Mouse (Mus musculus) heart, embryonic 11.5 days (tissue): ENCODE results near the gene Calm2. TPM values are rescaled to one million over a fixed set of nuclear protein-coding genes. Genes with fewer than 3 reads are reported as not detected.
A peak's percentile ranks its signal among the peaks of the same experiment; 100 is the strongest.

ENCODE experiments used
- ATAC-seq: fragments of 200-750 bp; cut with Nextera tagmentation; replicated peaks from 2 replicates; pipeline ENCODE4 v1.8.0; 2017; ENCODE audit warnings: moderate library complexity; ENCODE audit not compliant: insufficient number of reproducible peaks, low FRiP score, low TSS enrichment
- H3K27ac ChIP-seq: fragments of 300-500 bp; sonication (generic); 2 replicates; pipeline ENCODE4 v1.5.1; 2014; ENCODE audit warnings: mild to moderate bottlenecking, low read depth, low read length
- H3K27me3 ChIP-seq: fragments of 300-500 bp; sonication (generic); 2 replicates; pipeline ENCODE4 v1.6.1; 2014; ENCODE audit warnings: mild to moderate bottlenecking, low read length, mixed read lengths; ENCODE audit not compliant: control insufficient read depth, insufficient read depth
- H3K36me3 ChIP-seq: fragments of 300-500 bp; sonication (generic); 2 replicates; pipeline ENCODE4 v1.6.1; 2014; ENCODE audit warnings: mild to moderate bottlenecking, low read length, moderate library complexity, mixed read lengths; ENCODE audit not compliant: control insufficient read depth, insufficient read depth
- H3K4me1 ChIP-seq: fragments of 300-500 bp; sonication (generic); 2 replicates; pipeline ENCODE4 v1.6.1; 2014; ENCODE audit warnings: low read length; ENCODE audit not compliant: control insufficient read depth, insufficient read depth
- H3K4me2 ChIP-seq: fragments of 300-500 bp; sonication (generic); 2 replicates; pipeline ENCODE4 v1.6.1; 2014; ENCODE audit warnings: mild to moderate bottlenecking, moderate library complexity
- H3K4me3 ChIP-seq: fragments of 300-500 bp; sonication (generic); 2 replicates; pipeline ENCODE4 v1.5.1; 2014; ENCODE audit warnings: low read depth, low read length
- H3K9ac ChIP-seq: fragments of 300-500 bp; sonication (generic); 2 replicates; pipeline ENCODE4 v1.6.1; 2014; ENCODE audit warnings: mild to moderate bottlenecking, low read depth, low read length, moderate library complexity
- H3K9me3 ChIP-seq: fragments of 300-500 bp; sonication (generic); replicated peaks from 2 replicates; pipeline ENCODE4 v1.6.1; 2016; ENCODE audit warnings: low read length; ENCODE audit not compliant: control insufficient read depth
- WGBS: fragments of 180-500 bp; shearing (Covaris S2); extraction: QIAGEN DNeasy Blood & Tissue Kit; methylation state at CpG from one replicate; pipeline ENCODE4 v1.1.7; 2014; ENCODE audit not compliant: insufficient replicate concordance; 5-methylcytosine and 5-hydroxymethylcytosine counted together
- polyA plus RNA-seq: library from polyadenylated mRNA; unstranded; fragments of >200 nt; fragmentation: Nextera tagmentation; extraction: Ambion mirVana; gene quantifications from 2 replicates; pipeline ENCODE4 v1.2.1, GENCODE M21; 2014

The Calm2 gene
- 724 and 789 TPM in 2 replicates for polyA plus RNA-seq

- Histone ChIP-seq H3K4me2 (peak within 1 kb of the TSS; percentile 84), H3K4me1 (peaks cover 20% of the 10 kb centered on the region), H3K36me3 (no peaks in the 10 kb centered on the region), H3K9ac (peak within 1 kb of the TSS; percentile 86), H3K9me3 (no peaks in the 10 kb centered on the region), H3K4me3 (peak within 1 kb of the TSS; percentile 65), H3K27ac (peak within 1 kb of the TSS; percentile 90), H3K27me3 (no peaks in the 10 kb centered on the region)
- under 1% methylated on average over 69 of the region's 69 CpGs for WGBS
- peak; percentile 90 for ATAC-seq
Observed at GRCm38 (mm10) chr17:87446767-87447611, at the start of gene Calm2. Calm2 (minus strand) TSS chr17:87446935.

GRCm38 (mm10) chr17:87495504-87495903 is 48.8 kb upstream of the Calm2 start:
- no peaks in the 10 kb centered on the region for H3K36me3 ChIP-seq
- WGBS, result 85% methylated on average over 4 of the region's 4 CpGs
- H3K4me1 ChIP-seq, result no peaks in the 10 kb centered on the region
- no peak overlapping the region for H3K4me3 ChIP-seq
- H3K9ac ChIP-seq, result no peak overlapping the region
- H3K9me3 ChIP-seq, result no peaks in the 10 kb centered on the region
- ATAC-seq, result no peak
- H3K27me3 ChIP-seq, result no peaks in the 10 kb centered on the region
- H3K4me2 ChIP-seq, result no peak overlapping the region
- no peak overlapping the region for H3K27ac ChIP-seq

- Histone ChIP-seq H3K27me3 (no peaks in the 10 kb centered on the region), H3K27ac (no peak overlapping the region)
- 85% methylated on average over 4 of the region's 4 CpGs for WGBS
Observed at GRCm38 (mm10) chr17:87494310-87494709, 47.6 kb upstream of the Calm2 start.

GRCm38 (mm10) chr17:87492286-87492685 is 45.6 kb upstream of the Calm2 start:
- no peak for ATAC-seq
- no peak overlapping the region for H3K9ac ChIP-seq
- no peaks in the 10 kb centered on the region for H3K4me1 ChIP-seq
- H3K4me2 ChIP-seq, result no peak overlapping the region
- no peaks in the 10 kb centered on the region for H3K27me3 ChIP-seq
- H3K36me3 ChIP-seq, result no peaks in the 10 kb centered on the region
- H3K27ac ChIP-seq, result no peak overlapping the region
- H3K9me3 ChIP-seq, result no peaks in the 10 kb centered on the region
- 61% methylated on average over 4 of the region's 4 CpGs for WGBS
- no peak overlapping the region for H3K4me3 ChIP-seq

More at GRCm38 (mm10) chr17:87494310-87494709, 47.6 kb upstream of the Calm2 start:
- Histone ChIP-seq H3K9ac (no peak overlapping the region), H3K9me3 (no peaks in the 10 kb centered on the region), H3K36me3 (no peaks in the 10 kb centered on the region), H3K4me1 (no peaks in the 10 kb centered on the region), H3K4me2 (no peak overlapping the region), H3K4me3 (no peak overlapping the region)
- no peak for ATAC-seq

GRCm38 (mm10) chr17:87490295-87490694 is 43.6 kb upstream of the Calm2 start:
- Histone ChIP-seq H3K27me3 (no peaks in the 10 kb centered on the region), H3K9ac (no peak overlapping the region), H3K9me3 (no peaks in the 10 kb centered on the region), H3K27ac (no peak overlapping the region), H3K36me3 (no peaks in the 10 kb centered on the region), H3K4me1 (no peaks in the 10 kb centered on the region), H3K4me2 (no peak overlapping the region), H3K4me3 (no peak overlapping the region)
- 26% methylated on average over 6 of the region's 6 CpGs for WGBS
- ATAC-seq, result no peak

GRCm38 (mm10) chr17:87485751-87486150 is 39.0 kb upstream of the Calm2 start:
- H3K9me3 ChIP-seq, result no peaks in the 10 kb centered on the region
- no peaks in the 10 kb centered on the region for H3K36me3 ChIP-seq
- no peak overlapping the region for H3K4me2 ChIP-seq
- 88% methylated on average over 5 of the region's 5 CpGs for WGBS
- H3K27me3 ChIP-seq, result no peaks in the 10 kb centered on the region
- no peak overlapping the region for H3K27ac ChIP-seq
- H3K4me3 ChIP-seq, result no peak overlapping the region
- no peaks in the 10 kb centered on the region for H3K4me1 ChIP-seq
- no peak for ATAC-seq
- no peak overlapping the region for H3K9ac ChIP-seq

- Histone ChIP-seq H3K36me3 (no peaks in the 10 kb centered on the region), H3K9ac (no peak overlapping the region), H3K9me3 (no peaks in the 10 kb centered on the region), H3K4me2 (no peak overlapping the region), H3K4me1 (no peaks in the 10 kb centered on the region; the same call in 1 of the 2 replicates), H3K27me3 (no peaks in the 10 kb centered on the region), H3K4me3 (no peak overlapping the region), H3K27ac (no peak overlapping the region)
- WGBS, result 52% methylated on average over 3 of the region's 3 CpGs
- ATAC-seq, result no peak
Observed at GRCm38 (mm10) chr17:87482867-87483266, 36.1 kb upstream of the Calm2 start.

GRCm38 (mm10) chr17:87478569-87478968 is 31.8 kb upstream of the Calm2 start:
- 77% methylated on average over 9 of the region's 9 CpGs for WGBS
- ATAC-seq, result no peak
- H3K36me3 ChIP-seq, result no peaks in the 10 kb centered on the region
- H3K4me1 ChIP-seq, result peaks cover 14% of the 10 kb centered on the region
- no peaks in the 10 kb centered on the region for H3K27me3 ChIP-seq
- H3K9ac ChIP-seq, result no peak overlapping the region
- H3K4me2 ChIP-seq, result no peak overlapping the region
- H3K9me3 ChIP-seq, result no peaks in the 10 kb centered on the region
- H3K4me3 ChIP-seq, result no peak overlapping the region
- no peak overlapping the region for H3K27ac ChIP-seq

- ATAC-seq, result no peak
- WGBS, result 52% methylated on average over 16 of the region's 16 CpGs
- Histone ChIP-seq H3K4me3 (no peak overlapping the region), H3K36me3 (no peaks in the 10 kb centered on the region), H3K9ac (no peak overlapping the region), H3K27ac (no peak overlapping the region), H3K4me1 (peaks cover 21% of the 10 kb centered on the region), H3K9me3 (no peaks in the 10 kb centered on the region), H3K27me3 (no peaks in the 10 kb centered on the region), H3K4me2 (no peak overlapping the region)
Observed at GRCm38 (mm10) chr17:87477611-87478010, 30.9 kb upstream of the Calm2 start.
